Mouse (Mus musculus): ENCODE measurements around the gene Scaf4.

Gene Scaf4

DNA sequence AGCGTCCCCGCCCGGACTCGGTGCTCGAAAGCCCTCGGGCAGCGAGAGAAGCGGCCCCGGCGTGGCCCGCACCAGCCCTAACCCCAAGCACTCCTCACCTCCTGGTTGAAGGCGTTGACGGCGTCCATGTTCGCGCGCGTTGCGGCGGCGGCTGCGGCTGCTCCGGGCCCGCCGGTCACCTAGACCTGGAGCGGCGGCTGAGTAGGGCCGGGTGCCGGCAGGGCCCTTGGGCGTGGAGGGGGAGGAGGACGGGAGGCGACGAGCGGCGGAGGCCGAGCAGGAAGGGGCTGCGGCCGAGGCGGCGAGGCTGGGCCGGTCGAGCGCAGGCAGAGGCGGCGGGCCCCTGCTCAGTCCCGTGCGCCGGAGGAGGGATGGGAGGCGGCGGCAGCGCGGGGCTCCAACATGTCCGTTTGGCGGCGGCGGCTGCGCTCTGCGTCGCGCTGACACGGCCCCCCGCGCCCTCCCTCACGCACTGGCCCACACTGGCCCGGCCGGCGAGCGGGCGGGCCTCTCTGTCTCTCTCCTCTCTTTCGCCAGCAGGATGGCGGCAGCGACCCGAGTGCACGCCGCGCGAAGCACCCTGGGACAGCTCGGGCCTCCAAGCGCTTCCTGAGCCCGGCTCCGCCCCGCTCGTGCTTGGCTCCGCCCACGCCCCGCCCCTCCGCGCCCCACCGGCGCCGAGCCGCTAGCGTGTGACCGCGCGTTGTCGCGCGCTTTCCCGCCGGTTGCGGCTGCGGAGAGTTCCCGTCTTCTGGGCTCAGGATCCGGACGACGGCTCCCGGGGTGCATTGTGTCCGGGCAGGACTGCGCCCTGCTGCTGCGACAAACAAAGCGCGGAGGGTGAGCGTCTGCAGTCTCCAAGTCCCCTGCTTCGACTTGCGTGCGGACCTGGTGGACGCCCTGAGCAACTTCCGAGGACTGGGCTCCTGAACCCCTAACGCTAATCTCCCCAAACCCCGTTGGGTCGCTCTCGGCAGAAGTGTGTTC lies at the start of gene Scaf4:
Scaf4 (minus strand) TSS at position 599 of the 987 bp plus-strand sequence.
- peak; percentile 95 for DNase-seq (ENCODE audit: low spot score)

DNA sequence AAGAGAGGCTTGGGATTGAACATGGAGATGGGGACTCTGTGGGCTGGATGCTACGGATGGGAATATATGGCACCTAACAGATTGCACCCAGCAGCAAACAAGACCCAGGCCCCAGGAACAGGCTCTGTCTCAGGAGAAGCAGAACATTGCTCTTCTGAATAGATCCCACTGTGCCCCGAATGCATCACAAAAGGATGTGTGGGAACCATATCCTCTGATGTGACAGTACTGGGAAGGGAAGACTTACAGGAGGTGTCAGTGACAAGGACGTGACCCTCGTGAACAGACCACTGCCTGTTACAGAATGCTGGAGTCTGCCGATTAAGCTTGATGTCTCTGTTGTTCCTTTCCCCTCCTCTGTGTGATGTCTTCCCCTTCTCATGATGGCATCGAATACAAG lies 48.2 kb upstream of the Scaf4 start:
- DNase-seq (ENCODE audit: low spot score): no peak

DNA sequence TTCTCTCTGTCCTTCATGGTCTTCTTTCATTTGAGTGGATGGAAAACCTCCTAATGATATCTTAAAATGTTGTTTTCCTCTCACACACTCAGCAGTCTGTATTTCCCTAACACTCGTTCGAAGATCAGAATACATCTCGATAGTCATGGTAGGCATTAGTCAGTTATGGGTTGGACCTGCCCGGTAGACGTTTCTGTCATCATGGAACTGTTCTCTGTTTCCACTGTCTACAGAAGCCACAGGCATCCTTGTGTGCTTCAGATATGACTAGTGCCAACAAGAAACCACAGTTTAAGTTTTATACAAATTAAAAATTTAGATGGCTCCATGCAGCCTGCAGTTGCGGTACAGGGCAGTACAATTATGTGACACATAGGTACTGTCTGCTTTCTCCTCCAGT lies 46.7 kb upstream of the Scaf4 start:
- no peak for DNase-seq (ENCODE audit: low spot score)

DNA sequence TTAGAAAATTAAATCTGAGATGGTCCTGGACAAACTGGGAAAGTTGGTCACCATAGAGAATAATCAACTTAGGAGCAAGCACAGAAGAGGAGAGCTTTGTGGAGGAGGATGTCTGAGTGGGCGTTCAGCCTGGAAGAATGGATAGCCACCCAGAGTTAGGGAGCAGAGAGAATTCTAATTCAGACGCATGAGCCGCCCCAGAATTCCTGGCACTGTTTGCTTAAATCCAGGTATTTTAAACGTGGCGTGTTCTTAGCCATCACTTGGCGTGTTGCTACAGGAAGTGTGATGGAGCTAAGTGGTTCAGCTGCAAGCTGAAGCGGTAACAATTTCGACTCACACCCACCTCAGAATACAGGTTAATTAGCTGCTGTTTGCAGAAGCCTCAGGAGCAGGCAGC lies 45.2 kb upstream of the Scaf4 start:
- DNase-seq (ENCODE audit: low spot score): no peak

DNA sequence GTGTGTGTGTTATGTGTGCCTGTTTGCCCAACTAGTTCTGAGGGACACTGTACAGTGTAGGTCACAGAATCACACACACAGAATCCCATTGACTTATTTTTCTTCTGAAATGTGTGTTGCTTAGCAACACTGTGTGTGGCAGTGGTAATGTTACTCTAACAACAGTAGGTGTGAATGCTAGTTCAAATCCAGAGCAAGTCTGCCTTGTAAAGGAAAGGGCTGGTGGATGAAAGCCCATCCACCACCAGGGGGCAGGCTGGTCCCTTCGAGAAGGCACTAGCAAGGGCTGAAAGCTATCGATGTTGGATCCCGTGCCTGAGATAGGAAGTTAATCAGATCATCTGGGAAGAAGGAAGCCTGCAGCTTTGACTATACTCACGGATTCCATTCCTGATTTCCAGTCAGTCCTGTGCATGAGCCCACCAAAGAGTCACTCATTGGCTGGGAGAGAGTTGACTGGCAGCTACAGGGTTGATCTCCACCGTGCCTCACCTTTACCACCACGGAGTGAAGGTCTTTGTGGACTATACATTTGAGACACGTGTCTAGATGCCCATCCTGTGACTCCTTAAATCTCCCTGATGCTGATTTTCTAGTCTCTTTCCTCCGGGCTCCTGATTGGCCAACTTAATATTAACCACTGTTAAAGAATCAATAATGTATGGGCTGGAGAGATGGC lies 38.7 kb upstream of the Scaf4 start:
- DNase-seq (ENCODE audit: low spot score): peak; percentile 89

DNA sequence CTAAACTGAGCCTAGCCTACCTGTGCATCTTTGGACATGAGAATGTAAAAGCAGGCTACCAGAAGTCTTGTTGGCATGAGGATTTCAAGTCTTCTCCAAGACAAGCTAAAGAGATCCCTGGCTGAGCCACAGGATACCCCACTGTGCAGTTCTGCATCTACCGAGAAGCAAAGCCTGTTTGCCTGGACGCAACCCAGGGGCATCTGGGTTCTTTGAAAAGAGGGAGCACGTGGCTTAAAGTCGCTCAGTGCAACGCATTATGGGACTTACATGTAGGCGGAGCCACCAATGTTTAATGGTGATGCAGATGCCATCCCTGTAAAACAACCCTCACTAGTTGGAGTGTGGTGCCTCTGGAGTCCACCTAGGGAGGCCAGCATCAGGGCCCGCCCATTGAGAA lies 35.0 kb upstream of the Scaf4 start:
- no peak for DNase-seq (ENCODE audit: low spot score)

DNA sequence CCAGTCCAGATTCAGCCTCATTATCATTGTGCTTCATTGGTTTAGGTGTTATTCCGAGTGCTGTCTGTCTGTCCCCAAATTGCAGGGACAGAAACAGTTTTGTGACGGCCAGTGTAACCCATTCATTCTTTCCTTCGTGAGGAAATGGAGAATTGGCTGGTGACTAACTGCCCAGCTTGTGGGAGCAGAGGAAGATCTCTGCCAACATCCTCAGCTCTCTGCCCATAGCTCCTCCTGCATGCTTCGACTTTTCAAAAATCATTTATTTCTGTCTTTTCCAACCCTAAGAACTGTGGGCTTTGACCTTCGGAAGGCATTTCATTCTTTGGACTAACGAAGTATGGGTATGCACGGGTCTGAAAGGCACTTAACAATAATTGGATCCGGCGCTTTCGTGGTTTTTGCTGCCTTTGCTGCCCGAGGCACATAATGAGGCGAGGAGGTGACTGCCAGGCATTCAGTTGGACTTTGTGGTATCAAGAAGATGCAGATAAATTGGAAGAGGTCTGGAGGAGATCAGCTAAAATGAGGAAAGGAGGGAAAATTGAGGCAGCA lies 34.1 kb upstream of the Scaf4 start:
- no peak for DNase-seq (ENCODE audit: low spot score)

DNA sequence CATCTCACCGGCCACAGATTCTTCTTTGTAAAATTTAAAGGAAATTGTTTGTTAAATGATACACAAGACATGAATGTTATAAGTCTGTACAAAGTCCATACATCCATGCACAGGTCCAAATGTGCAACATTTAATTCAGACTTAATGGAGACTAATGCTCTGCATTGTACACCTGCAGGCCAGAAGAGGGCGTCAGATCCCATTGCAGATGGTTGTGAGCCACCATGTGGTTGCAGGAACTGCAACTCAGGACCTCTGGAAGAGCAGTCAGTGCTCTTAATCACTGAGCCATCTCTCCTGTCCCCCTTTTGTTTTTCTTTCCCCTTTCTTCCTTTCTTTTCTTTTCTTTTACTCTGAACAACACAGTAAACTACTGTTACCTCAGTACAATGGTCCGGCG lies 33.5 kb upstream of the Scaf4 start:
- no peak for DNase-seq (ENCODE audit: low spot score)

DNA sequence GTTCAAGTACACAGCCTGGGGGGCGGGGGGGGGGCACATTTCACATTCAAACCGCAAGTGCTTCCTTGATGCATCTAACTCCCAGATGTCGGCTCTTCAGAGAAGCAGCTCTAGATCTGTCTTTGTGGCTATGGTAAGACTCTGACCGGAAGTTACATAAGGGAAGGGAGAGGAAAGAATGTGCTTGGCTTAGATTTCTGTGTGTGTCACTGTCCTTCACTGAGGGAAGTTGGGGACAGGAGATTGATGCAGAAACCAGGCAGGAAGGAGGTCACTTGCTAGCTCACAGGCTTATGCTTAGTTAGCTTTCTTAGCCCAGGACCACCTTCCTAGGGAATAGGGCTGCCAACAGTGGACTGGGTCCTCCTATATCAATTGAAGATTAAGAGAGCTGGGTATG lies 31.6 kb upstream of the Scaf4 start:
- no peak for DNase-seq (ENCODE audit: low spot score)

DNA sequence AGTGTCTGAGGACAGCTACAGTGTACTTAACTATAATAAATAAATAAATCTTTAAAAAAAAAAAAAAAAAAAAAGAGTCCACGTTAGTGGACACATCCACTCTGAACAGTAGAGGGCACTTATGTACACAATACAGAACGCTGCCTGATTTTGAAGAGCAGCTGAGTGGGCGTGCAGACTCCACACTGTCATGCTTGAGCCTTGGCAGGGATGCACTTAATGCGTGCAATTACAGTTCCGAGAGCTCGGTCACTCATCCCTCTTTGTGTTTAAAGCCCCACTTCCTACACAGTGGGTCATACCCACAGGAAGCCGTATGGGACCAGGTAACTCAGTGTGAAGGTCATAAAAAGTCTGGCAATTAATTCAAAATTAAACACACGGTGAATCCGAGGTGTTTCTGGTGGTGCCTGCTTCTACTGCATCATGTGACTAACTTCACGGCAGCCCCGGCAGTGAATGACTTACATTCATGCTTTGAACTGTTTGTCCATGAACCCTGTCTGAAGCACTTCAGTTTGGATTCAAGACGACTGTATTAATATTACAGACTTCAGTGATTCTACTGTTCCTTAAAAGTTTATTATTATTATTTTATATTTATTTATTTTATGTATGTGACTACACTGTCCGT lies 28.3 kb upstream of the Scaf4 start:
- DNase-seq (ENCODE audit: low spot score): peak; percentile 49

DNA sequence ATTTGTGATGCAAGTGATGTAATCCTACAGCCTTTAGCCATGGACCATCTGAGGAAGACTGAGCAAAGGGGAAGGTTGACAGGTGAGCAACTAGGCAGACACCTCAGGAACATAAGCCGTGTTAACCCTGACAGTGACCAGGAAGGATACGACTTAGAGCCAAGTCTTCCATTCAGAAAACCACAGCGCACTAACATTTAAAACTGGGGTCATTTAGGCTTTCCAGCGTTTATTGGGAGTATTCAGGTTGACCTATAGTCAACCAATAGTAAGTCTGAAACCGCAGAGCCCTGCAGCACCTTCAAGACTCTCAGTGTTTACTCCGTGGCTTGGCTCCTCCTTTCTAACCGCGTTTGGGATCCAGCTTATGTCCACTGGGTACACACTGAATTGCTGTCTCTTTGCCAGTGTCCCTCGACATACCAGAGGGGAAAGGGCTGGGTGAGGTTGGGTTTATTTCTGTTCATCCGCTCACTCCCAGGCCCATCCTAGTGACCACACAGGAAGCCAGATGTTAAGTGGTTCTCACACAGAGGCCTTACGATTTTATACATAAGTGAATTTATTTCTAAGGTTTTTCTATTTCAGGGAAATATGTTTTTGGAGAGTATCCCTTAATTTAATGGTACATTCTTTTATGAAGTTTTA lies 26.3 kb upstream of the Scaf4 start:
- no peak for DNase-seq (ENCODE audit: low spot score)

DNA sequence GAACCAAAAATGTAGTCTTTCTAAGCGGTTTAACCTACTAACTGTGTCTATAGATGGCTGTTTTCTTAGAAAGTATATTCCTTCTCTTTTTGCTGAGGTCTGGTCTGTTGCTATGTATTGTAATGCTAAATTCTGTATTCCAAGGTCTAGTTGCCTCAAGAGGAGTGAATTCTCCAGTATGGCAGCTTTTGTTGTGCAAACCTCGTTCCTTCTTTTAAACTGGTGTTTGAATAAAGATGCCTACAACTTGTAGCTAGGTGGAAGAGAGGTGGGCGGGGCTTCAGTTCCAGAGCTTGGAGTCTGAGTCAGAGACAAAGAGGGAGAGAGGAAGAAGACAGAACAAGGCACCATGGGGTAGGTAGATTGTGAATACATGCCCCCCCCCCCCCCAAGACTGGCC lies 25.5 kb upstream of the Scaf4 start:
- DNase-seq (ENCODE audit: low spot score): no peak

DNA sequence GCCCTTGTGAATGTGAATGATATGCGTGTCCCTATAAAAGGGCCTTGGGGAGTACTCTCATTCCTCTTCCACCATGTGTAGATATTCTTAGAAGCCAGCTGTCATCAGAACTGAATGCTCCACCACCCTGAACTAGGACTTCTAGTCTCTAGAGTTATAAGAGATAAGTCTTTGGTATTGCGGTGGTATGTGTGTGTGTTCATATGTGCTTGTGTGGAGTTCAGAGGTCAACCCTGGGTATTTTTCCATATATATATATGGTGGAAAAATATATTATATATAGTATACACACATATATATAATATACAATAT lies 19.6 kb upstream of the Scaf4 start:
- DNase-seq (ENCODE audit: low spot score): no peak

DNA sequence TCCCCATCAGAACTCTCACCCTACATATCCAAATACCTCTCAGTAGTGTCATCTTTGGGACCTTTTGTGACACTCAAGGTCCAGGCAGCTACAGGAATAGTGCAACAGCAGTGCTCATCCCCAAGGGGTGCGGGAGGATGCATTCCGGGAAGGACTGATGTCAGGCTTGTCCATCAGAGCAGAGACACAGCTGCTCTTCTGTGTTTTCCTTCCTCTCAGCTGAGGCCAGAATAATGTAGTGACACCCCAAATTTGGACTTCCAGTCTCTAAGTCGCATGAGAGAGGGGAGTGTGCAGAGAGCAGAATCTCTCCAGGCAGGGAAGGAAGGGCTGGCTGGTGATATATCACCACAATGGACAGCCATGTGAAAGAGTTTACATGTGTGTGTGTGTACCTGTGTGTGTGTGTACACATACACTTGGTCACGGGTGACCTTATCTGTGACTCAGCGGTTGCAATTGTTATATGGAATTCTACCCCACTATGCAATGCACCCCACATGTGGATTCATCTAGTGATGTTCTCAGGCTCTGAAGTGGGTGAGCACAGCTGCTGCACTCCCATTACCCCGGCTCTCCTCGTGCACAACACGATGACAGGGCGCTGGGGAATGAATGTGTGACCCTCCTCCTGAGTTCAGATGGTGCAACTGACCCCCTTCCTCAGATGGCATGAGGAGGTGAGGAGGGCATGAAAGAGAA lies 19.1 kb upstream of the Scaf4 start:
- no peak for DNase-seq (ENCODE audit: low spot score)

DNA sequence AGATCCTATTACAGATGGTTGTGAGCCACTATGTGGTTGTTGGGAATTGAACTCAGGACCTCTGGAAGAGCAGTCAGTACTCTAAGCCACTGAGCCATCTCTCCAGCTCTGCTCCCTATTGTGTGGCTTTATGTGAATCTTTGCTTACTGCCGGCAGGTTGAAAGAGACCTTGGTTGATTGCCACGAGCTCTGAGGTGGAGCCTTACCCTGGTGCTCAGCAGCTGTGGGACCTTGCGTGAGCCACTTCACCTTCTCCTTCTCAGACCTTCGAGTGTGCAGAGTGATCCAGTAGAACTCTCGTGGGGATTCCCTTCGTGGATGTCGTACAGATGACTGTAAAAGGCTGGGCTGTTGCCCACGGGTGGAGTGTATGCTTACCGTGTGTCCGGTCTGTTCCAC lies 17.4 kb upstream of the Scaf4 start:
- DNase-seq (ENCODE audit: low spot score): no peak

DNA sequence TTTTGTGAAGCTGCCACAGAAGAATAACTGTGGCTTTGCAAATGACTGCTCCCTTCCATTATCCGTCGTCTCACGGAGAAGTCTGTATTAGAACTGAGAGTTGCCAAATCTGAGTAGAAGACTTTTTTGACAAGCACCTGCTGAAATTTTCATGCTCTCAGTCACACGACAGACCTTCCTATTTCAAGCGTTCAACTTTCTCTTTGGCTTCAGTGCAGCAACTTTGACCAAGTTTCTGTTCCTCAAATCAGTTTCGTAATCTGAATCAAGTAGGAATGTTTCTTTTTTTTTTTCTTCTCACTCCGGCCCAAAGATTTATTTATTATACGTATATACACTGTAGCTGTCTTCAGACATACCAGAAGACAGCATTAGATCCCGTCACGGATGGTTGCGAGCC lies 16.6 kb upstream of the Scaf4 start:
- no peak for DNase-seq (ENCODE audit: low spot score)

DNA sequence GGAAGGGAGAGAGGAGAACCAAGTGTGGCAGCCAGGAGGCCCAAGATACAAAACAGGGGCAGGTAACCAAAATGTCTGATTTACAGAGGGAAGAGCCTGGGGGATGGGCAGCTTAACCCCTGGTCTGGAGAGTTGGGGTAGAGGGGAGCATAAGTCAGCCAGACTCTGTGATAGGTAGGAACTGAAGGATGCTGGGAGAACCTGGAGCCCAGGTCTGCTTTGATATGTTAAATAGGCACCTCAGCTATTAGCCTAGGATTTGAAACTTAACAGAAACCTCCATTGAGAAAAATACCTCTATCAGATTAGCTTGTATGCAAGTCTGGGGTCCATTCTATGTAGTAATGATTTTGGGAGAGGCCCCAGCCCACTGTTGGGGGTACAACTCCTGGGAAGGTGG lies 15.3 kb upstream of the Scaf4 start:
- DNase-seq (ENCODE audit: low spot score): no peak

DNA sequence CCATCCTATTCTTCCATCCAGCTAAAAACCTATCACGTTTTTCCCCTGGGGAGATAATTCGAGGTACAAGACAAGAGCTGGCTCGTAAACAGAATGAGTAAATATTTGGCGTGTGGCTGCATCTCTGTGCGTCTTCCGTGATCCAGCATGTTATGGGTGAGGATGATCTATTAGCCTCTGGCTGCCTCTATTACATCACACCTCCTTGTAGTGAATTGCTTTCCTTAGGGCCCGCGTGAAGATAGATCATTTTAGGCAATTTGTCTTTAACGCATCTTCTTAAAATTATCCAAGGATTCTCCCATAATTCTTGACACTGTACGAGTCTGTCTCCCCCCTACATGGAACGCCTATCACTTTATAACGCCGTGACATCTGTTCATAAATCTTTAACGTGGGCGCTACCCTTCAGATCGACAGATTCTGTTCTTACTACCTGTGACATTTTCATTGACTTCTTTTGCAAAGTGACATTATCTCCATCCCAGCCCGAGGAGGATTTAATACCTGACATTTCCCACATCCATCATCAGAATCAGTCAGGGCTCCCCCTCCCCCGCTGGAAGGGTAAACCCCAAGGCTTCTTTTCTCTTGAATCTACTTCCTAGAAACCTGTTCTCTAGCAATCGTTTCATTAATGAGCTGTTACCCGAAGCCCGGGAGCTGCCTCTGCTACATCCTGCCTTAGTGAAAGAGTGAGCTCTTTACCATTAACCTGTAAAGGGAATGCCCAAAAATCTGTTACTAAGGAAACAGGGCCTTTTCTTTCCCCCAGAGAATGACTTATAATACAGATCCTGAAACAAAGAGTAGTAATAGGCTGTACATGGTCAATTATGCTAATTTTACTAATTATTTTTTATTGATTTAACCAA lies 14.4 kb upstream of the Scaf4 start:
- no peak for DNase-seq (ENCODE audit: low spot score)

DNA sequence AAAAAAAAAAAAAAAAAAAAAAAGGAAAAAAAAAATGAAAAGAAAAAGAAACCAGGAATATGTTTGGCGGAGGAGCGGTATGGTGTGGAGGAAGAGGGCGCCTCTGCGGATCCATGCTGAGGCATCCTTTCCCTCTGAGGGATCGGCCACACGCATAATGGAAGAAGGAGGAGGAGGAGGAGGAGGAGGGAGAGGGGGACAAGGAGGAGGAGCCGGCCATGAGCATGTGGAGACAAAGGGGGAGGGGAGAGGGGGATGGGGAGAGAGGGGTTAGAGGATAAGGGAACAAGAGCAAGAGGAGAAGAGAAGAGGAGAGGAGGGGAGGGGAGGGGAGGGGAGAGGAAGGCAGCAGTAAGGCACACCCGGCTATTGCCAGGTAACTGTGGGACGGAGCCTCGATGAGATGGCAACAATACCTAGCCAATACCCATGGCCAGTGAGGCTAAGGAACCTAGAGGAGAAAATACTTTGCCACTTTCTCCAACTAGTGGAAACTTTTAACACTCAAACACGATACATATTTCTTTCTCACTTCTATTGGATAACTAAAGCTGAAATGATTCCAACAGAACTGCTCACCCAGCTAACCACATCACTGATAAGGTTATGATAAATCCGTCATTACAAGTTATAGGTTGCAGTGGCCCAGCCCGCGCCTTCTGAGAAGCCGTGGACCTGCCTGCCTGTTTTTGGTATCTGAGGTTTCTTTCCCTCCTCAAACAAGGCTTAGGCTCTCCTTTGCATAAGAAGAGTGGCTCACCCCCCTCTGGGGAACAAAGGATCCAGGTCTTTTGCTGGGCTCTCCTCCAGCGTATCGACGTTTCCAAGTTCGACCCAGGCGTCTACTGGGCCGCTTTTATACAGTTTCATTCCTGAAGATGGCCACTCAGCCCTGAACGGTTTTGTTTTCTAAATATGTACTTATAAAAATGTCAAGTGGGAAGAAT lies 13.4 kb upstream of the Scaf4 start:
- DNase-seq (ENCODE audit: low spot score): no peak

DNA sequence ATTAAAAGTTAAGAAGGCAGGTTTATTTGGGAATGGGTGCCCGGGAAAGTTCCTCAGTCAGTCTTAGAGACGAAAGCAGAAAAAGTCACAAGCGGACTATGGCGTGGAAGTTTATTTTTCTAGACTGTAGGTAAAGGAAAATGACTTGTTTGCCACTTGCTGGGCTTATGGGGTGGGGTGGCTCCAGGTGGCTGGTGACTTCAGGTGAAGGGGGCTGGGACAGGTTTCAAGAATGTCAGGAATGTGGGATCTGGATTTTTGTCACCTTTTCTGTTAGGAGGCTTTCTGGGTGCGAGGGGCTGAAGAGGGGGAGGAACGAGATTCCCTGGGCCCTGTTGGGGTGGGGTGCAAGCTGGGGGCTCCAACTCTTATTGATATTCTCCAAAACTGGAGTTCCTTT lies 7.4 kb upstream of the Scaf4 start:
- DNase-seq (ENCODE audit: low spot score): no peak
